Mouse (Mus musculus) MEL (cell line): Measurements from ENCODE around the gene Rundc1. TPM values are rescaled to one million over a fixed set of nuclear protein-coding genes. Genes with fewer than 3 reads are reported as not detected.

Experiments used
- DNase-seq: peaks from one replicate; pipeline ENCODE4 v3.0.0; 2011; ENCODE audit warnings: low read depth, low spot score
- H3K27ac ChIP-seq: 2 replicates; pipeline ENCODE4 v1.5.1; 2012; ENCODE audit warnings: low read depth, mild to moderate bottlenecking, control low read depth, low read length, moderate library complexity; ENCODE audit not compliant: control insufficient read depth
- H3K27me3 ChIP-seq, 2 experiments: fragments of 150-350 bp in 1 of 2; sonication (generic) in 1 of 2; 2 replicates each; pipeline ENCODE4 v1.6.1; 2012; ENCODE audit warnings: low read length in 2 of 2, mild to moderate bottlenecking in 2 of 2, improper control_type of control experiment in 1 of 2, moderate library complexity in 1 of 2; ENCODE audit not compliant: insufficient read depth in 2 of 2, control insufficient read depth in 1 of 2
- H3K36me3 ChIP-seq, 2 experiments: 2 replicates each; pipeline ENCODE4 v1.6.1; 2012 to 2014; ENCODE audit warnings: low read length in 2 of 2, improper control_type of control experiment in 1 of 2, inconsistent platforms in 1 of 2, mild to moderate bottlenecking in 1 of 2; ENCODE audit not compliant: insufficient read depth in 2 of 2, control insufficient read depth in 1 of 2
- H3K4me1 ChIP-seq, 2 experiments: fragments of 150-350 bp in 1 of 2; sonication (generic) in 1 of 2; 2 replicates each; pipeline ENCODE4 v1.6.1; 2012; ENCODE audit warnings: low read length in 2 of 2, improper control_type of control experiment in 1 of 2, mild to moderate bottlenecking in 1 of 2; ENCODE audit not compliant: insufficient read depth in 2 of 2, control insufficient read depth in 1 of 2
- H3K4me3 ChIP-seq, 2 experiments: fragments of 150-350 bp in 1 of 2; sonication (generic) in 1 of 2; 2 replicates each; pipeline ENCODE4 v1.5.1; 2012; ENCODE audit warnings: low read depth in 2 of 2, low read length in 2 of 2, mild to moderate bottlenecking in 2 of 2, moderate library complexity in 2 of 2, control low read depth in 1 of 2, improper control_type of control experiment in 1 of 2; ENCODE audit not compliant: control insufficient read depth in 1 of 2, insufficient read depth in 1 of 2
- H3K79me2 ChIP-seq: 2 replicates; pipeline ENCODE4 v1.6.1; 2012; ENCODE audit warnings: mild to moderate bottlenecking, low read length, moderate library complexity; ENCODE audit not compliant: control insufficient read depth, poor library complexity, insufficient read depth
- H3K9ac ChIP-seq: 2 replicates; pipeline ENCODE4 v1.6.1; 2012; ENCODE audit warnings: low read depth, mild to moderate bottlenecking, control low read depth, low read length, moderate library complexity; ENCODE audit not compliant: control insufficient read depth, poor library complexity, severe bottlenecking
- H3K9me3 ChIP-seq: fragments of 150-350 bp; sonication (generic); replicated peaks from 2 replicates; pipeline ENCODE4 v1.6.1; 2012; ENCODE audit warnings: mild to moderate bottlenecking, low read length, improper control_type of control experiment, moderate library complexity; ENCODE audit not compliant: insufficient read depth
- CHD1 ChIP-seq: IDR thresholded peaks from 2 replicates; pipeline ENCODE4 v1.6.1; 2012; ENCODE audit warnings: low read depth, mild to moderate bottlenecking, inconsistent platforms, low read length, improper control_type of control experiment
- CTCF ChIP-seq, 3 experiments: IDR thresholded peaks in 2 of 3; conservative IDR thresholded peaks in 1 of 3; 2 replicates each; pipeline ENCODE4 v1.5.1; 2011 to 2012; ENCODE audit warnings: low read length in 3 of 3, low read depth in 2 of 3, mild to moderate bottlenecking in 2 of 3, improper control_type of control experiment in 1 of 3, inconsistent platforms in 1 of 3, mixed read lengths in 1 of 3, moderate library complexity in 1 of 3; ENCODE audit not compliant: control insufficient read depth in 1 of 3, insufficient read depth in 1 of 3, poor library complexity in 1 of 3, severe bottlenecking in 1 of 3
- ELF1 ChIP-seq: IDR thresholded peaks from 2 replicates; pipeline ENCODE4 v1.6.1; 2014; ENCODE audit warnings: low read depth, mild to moderate bottlenecking, inconsistent platforms, low read length, improper control_type of control experiment, moderate library complexity
- EP300 ChIP-seq, 2 experiments: IDR thresholded peaks; 2 replicates each; pipeline ENCODE4 v1.6.1; 2011; ENCODE audit warnings: improper control_type of control experiment in 2 of 2, low read length in 2 of 2, low read depth in 1 of 2, mild to moderate bottlenecking in 1 of 2
- ETS1 ChIP-seq: IDR thresholded peaks from 2 replicates; pipeline ENCODE4 v1.6.1; 2012; ENCODE audit warnings: low read depth, mild to moderate bottlenecking, inconsistent platforms, low read length, improper control_type of control experiment, moderate library complexity
- GABPA ChIP-seq: IDR thresholded peaks from 2 replicates; pipeline ENCODE4 v1.6.1; 2012; ENCODE audit warnings: low read depth, mild to moderate bottlenecking, inconsistent platforms, low read length, improper control_type of control experiment, moderate library complexity
- GATA1 ChIP-seq: IDR thresholded peaks from 2 replicates; pipeline ENCODE4 v1.6.1; 2011; ENCODE audit warnings: low read depth, low read length, improper control_type of control experiment
- HCFC1 ChIP-seq: IDR thresholded peaks from 2 replicates; pipeline ENCODE4 v1.6.1; 2012; ENCODE audit warnings: low read depth, mild to moderate bottlenecking, inconsistent platforms, low read length, improper control_type of control experiment, moderate library complexity
- KAT2A ChIP-seq: conservative IDR thresholded peaks from 2 replicates; pipeline ENCODE4 v1.6.1; 2012; ENCODE audit warnings: low read depth, low read length, improper control_type of control experiment, inconsistent platforms
- MAFK ChIP-seq: IDR thresholded peaks from 2 replicates; pipeline ENCODE4 v1.6.1; 2011; ENCODE audit warnings: low read depth, mild to moderate bottlenecking, low read length, improper control_type of control experiment, borderline replicate concordance
- MAX ChIP-seq: IDR thresholded peaks from 2 replicates; pipeline ENCODE4 v1.6.1; 2011; ENCODE audit warnings: low read length, improper control_type of control experiment
- MYC ChIP-seq: IDR thresholded peaks from 2 replicates; pipeline ENCODE4 v1.6.1; 2011; ENCODE audit warnings: low read depth, mild to moderate bottlenecking, low read length, improper control_type of control experiment, moderate library complexity
- NRF1 ChIP-seq: IDR thresholded peaks from 2 replicates; pipeline ENCODE4 v1.6.1; 2014; ENCODE audit warnings: low read depth, mild to moderate bottlenecking, inconsistent platforms, low read length, improper control_type of control experiment, moderate library complexity; ENCODE audit not compliant: poor library complexity, insufficient read depth, severe bottlenecking
- POLR2A ChIP-seq, 2 experiments: IDR thresholded peaks; 2 replicates each; pipeline ENCODE4 v1.6.1; 2011 to 2012; ENCODE audit warnings: low read length in 2 of 2, mild to moderate bottlenecking in 2 of 2, control low read depth in 1 of 2, improper control_type of control experiment in 1 of 2, low read depth in 1 of 2, moderate library complexity in 1 of 2; ENCODE audit not compliant: control insufficient read depth in 1 of 2, insufficient read depth in 1 of 2, poor library complexity in 1 of 2
- POLR2AphosphoS5 ChIP-seq: IDR thresholded peaks from 2 replicates; pipeline ENCODE4 v1.6.1; 2012; ENCODE audit warnings: low read depth, borderline replicate concordance, mild to moderate bottlenecking, inconsistent platforms, low read length, moderate library complexity, mixed read lengths
- RCOR1 ChIP-seq: IDR thresholded peaks from 2 replicates; pipeline ENCODE4 v1.6.1; 2012; ENCODE audit warnings: low read depth, mild to moderate bottlenecking, inconsistent platforms, low read length, improper control_type of control experiment
- SIN3A ChIP-seq: IDR thresholded peaks from 2 replicates; pipeline ENCODE4 v1.6.1; 2012; ENCODE audit warnings: low read length, improper control_type of control experiment, inconsistent platforms
- TBP ChIP-seq: IDR thresholded peaks from 2 replicates; pipeline ENCODE4 v1.8.0; 2011; ENCODE audit warnings: low read depth, low read length, improper control_type of control experiment
- UBTF ChIP-seq: IDR thresholded peaks from 2 replicates; pipeline ENCODE4 v1.6.1; 2012; ENCODE audit warnings: low read depth, mild to moderate bottlenecking, inconsistent platforms, low read length, improper control_type of control experiment, moderate library complexity, borderline replicate concordance; ENCODE audit not compliant: insufficient read depth
- USF2 ChIP-seq, 2 experiments: IDR thresholded peaks; 2 replicates each; pipeline ENCODE4 v1.6.1; 2011 to 2012; ENCODE audit warnings: improper control_type of control experiment in 2 of 2, low read length in 2 of 2, borderline replicate concordance in 1 of 2, inconsistent platforms in 1 of 2, low read depth in 1 of 2, mild to moderate bottlenecking in 1 of 2; ENCODE audit not compliant: insufficient read depth in 1 of 2
- ZC3H11A ChIP-seq: IDR thresholded peaks from 2 replicates; pipeline ENCODE4 v1.6.1; 2012; ENCODE audit warnings: low read depth, mild to moderate bottlenecking, inconsistent platforms, low read length, improper control_type of control experiment
- ZKSCAN1 ChIP-seq: IDR thresholded peaks from 2 replicates; pipeline ENCODE4 v1.6.1; 2012; ENCODE audit warnings: low read depth, mild to moderate bottlenecking, inconsistent platforms, low read length, improper control_type of control experiment, moderate library complexity
- polyA plus RNA-seq, 2 experiments: library from polyadenylated mRNA; stranded (reverse) in 1 of 2; unstranded in 1 of 2; fragments of >175 nt in 1 of 2; fragments of >200 nt in 1 of 2; gene quantifications; 2 replicates each; pipeline versions ENCODE4 v1.2.1 to v1.2.4; 2012; ENCODE audit warnings: low replicate concordance in 2 of 2, low read depth in 1 of 2; ENCODE audit not compliant: insufficient read length in 2 of 2, insufficient read depth in 1 of 2, missing spikeins in 1 of 2
- total RNA-seq: library from RNA; depleted of rRNA; stranded (reverse); fragments of 300-350 nt; gene quantifications from 2 replicates; pipeline ENCODE4 v1.2.3, GENCODE M21; 2012

Gene Rundc1
- total and polyA plus RNA-seq, 3 experiments = 9.2 to 13.1 TPM; not detected in 1

- peaks cover 1% of the 10 kb centered on the region for H3K79me2 ChIP-seq
- H3K27ac ChIP-seq = peak overlapping the region; percentile 18; the same call in 1 of the 2 replicates
- H3K27me3 ChIP-seq = no peaks in the 10 kb centered on the region
- peak; percentile 72 for DNase-seq
- peaks cover 17 to 29% of the 10 kb centered on the region in 2 experiments for H3K4me1 ChIP-seq
- H3K9ac ChIP-seq = peak overlapping the region; percentile 0; the same call in 1 of the 2 replicates
- H3K9me3 ChIP-seq = no peaks in the 10 kb centered on the region
- H3K4me3 ChIP-seq = peak overlapping the region in 1 of 2 experiments; percentile 1; a peak in 2 of 4 replicates
- peaks cover 0 to 24% of the 10 kb centered on the region in 2 experiments; a peak in 2 of 4 replicates for H3K36me3 ChIP-seq
- no peak for TF ChIP-seq POLR2AphosphoS5
- TF ChIP-seq UBTF = no peak
- no peak for TF ChIP-seq MYC
- TF ChIP-seq ELF1 = no peak
- no peak for TF ChIP-seq MAFK
- TF ChIP-seq RCOR1 = no peak
- TF ChIP-seq GABPA = no peak; the same call in 1 of the 2 replicates
- no peak for TF ChIP-seq CHD1
- TF ChIP-seq USF2 (IDR thresholded peaks at IDR 0.05; ENCODE audit: borderline replicate concordance in 1 of 2, insufficient read depth in 1 of 2, low read depth in 1 of 2, low read length in 2 of 2) = no peak
- 0 out of 2 replicates have a peak, but pooled peaks have one; percentile 25 for TF ChIP-seq SIN3A
- no peak for TF ChIP-seq EP300 (IDR thresholded peaks at IDR 0.05; ENCODE audit: low read depth in 1 of 2, low read length in 2 of 2)
- no peak for TF ChIP-seq CTCF (IDR thresholded peaks at IDR 0.05 in 2 of 3, conservative IDR thresholded peaks at IDR 0.05 in 1 of 3; ENCODE audit: control insufficient read depth in 1 of 3, insufficient read depth in 1 of 3, low read depth in 2 of 3, low read length in 3 of 3, poor library complexity in 1 of 3, severe bottlenecking in 1 of 3)
- TF ChIP-seq HCFC1 = 0 out of 2 replicates have a peak, but pooled peaks have one; percentile 14
- no peak for TF ChIP-seq POLR2A (IDR thresholded peaks at IDR 0.05; ENCODE audit: control insufficient read depth in 1 of 2, insufficient read depth in 1 of 2, low read depth in 1 of 2, low read length in 2 of 2, poor library complexity in 1 of 2)
- TF ChIP-seq ETS1 = 0 out of 2 replicates have a peak, but pooled peaks have one; percentile 39
- no peak for TF ChIP-seq ZC3H11A
- TF ChIP-seq NRF1 = peak; percentile 38; the same call in 1 of the 2 replicates
- no peak for TF ChIP-seq TBP
- TF ChIP-seq KAT2A = no peak
- TF ChIP-seq GATA1 = peak; percentile 38
- TF ChIP-seq ZKSCAN1 = no peak
- TF ChIP-seq MAX = 0 out of 2 replicates have a peak, but pooled peaks have one; percentile 15
Observed at GRCm38 (mm10) chr11:101451536-101451935, 26.7 kb downstream of the Rundc1 start.
